Comparison of ENCODE assay signal across 7 mouse cellular contexts in the genomic region with DNA sequence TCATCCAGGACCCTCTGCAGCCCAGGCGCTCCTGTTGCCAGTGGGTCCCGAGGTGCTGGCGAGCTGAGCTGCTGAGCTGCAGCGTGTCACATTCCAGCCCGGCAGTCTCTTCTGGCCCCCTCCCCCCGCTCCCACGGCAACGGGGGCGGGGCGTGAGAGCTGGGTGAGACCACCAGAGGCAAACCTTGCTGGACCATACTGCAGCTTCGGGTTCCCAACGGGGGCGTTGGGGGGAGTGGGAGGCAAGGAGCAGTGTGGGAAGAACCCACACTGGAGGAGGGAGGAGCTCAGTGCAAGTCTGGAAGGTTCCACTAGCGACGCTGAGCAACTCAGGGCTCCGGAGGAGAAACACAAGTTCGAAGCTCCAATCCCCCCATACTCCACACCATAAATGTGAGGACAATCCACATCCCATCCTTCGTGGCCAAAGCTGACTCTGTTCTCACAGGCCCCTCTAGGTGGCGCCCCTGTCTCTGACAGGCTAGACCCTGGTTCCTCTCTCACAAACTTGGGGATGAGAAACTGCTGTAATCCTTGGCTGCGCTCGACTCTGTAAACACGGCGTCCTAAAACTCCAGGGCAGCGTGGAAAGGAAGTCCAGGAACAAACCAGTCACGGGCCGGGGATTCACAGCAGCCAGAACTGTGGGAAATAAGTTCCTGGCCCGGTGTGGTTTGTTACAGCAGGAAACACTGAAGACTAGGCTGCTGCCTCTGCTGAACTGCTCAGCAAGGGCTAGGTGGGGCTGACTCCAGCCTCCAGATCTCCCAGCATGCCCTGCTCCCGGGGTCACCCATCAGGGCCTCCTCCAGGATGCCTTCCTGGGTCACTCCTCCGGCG. TPM values are rescaled to one million over a fixed set of nuclear protein-coding genes. Genes with fewer than 3 reads are reported as not detected.
DNase-seq lines count a peak whose midpoint lies in the region; ATAC-seq and TF ChIP-seq lines count a peak whose summit lies in the region.

No protein-coding gene starts in this region.

- H3K9me3 ChIP-seq in embryonic facial prominence, embryonic 13.5 days: no peaks in the 10 kb centered on the region
- no peaks in the 10 kb centered on the region for H3K9me3 ChIP-seq in limb, embryonic 11.5 days (ENCODE audit: control insufficient read depth, low read length)
- H3K9me3 ChIP-seq in midbrain, embryonic 13.5 days: no peaks in the 10 kb centered on the region

- ATAC-seq in embryonic facial prominence, embryonic 13.5 days (ENCODE audit: insufficient number of reproducible peaks, insufficient read depth, low FRiP score, low TSS enrichment, low read depth): peak; percentile 63
- ATAC-seq in limb, embryonic 11.5 days (ENCODE audit: insufficient number of reproducible peaks, low FRiP score, low TSS enrichment, low read depth): peak; percentile 79
- ATAC-seq in midbrain, embryonic 13.5 days: peak; percentile 81

- peak; percentile 94 for TF ChIP-seq CTCF in kidney, adult 2 months (conservative IDR thresholded peaks at IDR 0.05; ENCODE audit: insufficient read depth, insufficient read length, low read depth, low read length)

- 3% methylated on average over 30 of the region's 30 CpGs for WGBS in embryonic facial prominence, embryonic 13.5 days
- WGBS in kidney, adult 2 months: 5% methylated on average over 25 of the region's 30 CpGs
- WGBS in limb, embryonic 11.5 days: 2% methylated on average over 28 of the region's 30 CpGs
- WGBS in midbrain, embryonic 13.5 days: 3% methylated on average over 29 of the region's 30 CpGs

- H3K4me1 ChIP-seq in embryonic facial prominence, embryonic 13.5 days: peaks cover 16% of the 10 kb centered on the region
- peaks cover 2% of the 10 kb centered on the region; the same call in 1 of the 2 replicates for H3K4me1 ChIP-seq in kidney, adult 2 months (ENCODE audit: control insufficient read depth, insufficient read depth, low read length)
- peaks cover 4% of the 10 kb centered on the region; the same call in 1 of the 2 replicates for H3K4me1 ChIP-seq in limb, embryonic 11.5 days (ENCODE audit: control insufficient read depth, insufficient read depth, low read length)
- H3K4me1 ChIP-seq in midbrain, embryonic 13.5 days (replicated peaks): peaks cover 13% of the 10 kb centered on the region

- H3K27ac ChIP-seq in embryonic facial prominence, embryonic 13.5 days: peak overlapping the region; percentile 86
- H3K27ac ChIP-seq in kidney, adult 2 months (ENCODE audit: insufficient read depth, low read depth, low read length): peak overlapping the region; percentile 36
- H3K27ac ChIP-seq in limb, embryonic 11.5 days (replicated peaks; ENCODE audit: low read depth, low read length): peak overlapping the region; percentile 74
- peak overlapping the region; percentile 60; the same call in 1 of the 2 replicates for H3K27ac ChIP-seq in midbrain, embryonic 13.5 days

- TF ChIP-seq POLR2A in kidney, adult 2 months (IDR thresholded peaks at IDR 0.05; ENCODE audit: low read depth, low read length): no peak

- H3K4me2 ChIP-seq in embryonic facial prominence, embryonic 13.5 days: peak overlapping the region; percentile 60
- H3K4me2 ChIP-seq in limb, embryonic 11.5 days (ENCODE audit: low read depth, severe bottlenecking): peak overlapping the region; percentile 53
- peak overlapping the region; percentile 50 for H3K4me2 ChIP-seq in midbrain, embryonic 13.5 days (replicated peaks)

- DNase-seq in adrenal gland, postnatal 4 days (ENCODE audit: low spot score in 2 of 2): peak; percentile 60 to 77
- DNase-seq in heart, adult 18-20 months: peak; percentile 94 to 95
- peak; percentile 93 for DNase-seq in kidney, adult 2 months
- peak; percentile 96 for DNase-seq in limb, embryonic 11.5 days (ENCODE audit: low spot score)
- peak; percentile 62 for DNase-seq in spleen, adult 12 weeks (ENCODE audit: low spot score)

- H3K9ac ChIP-seq in embryonic facial prominence, embryonic 13.5 days: peak overlapping the region; percentile 67
- peak overlapping the region; percentile 50 for H3K9ac ChIP-seq in limb, embryonic 11.5 days (ENCODE audit: low read length)
- peak overlapping the region; percentile 48; the same call in 1 of the 2 replicates for H3K9ac ChIP-seq in midbrain, embryonic 13.5 days (replicated peaks)

- H3K36me3 ChIP-seq in embryonic facial prominence, embryonic 13.5 days: no peaks in the 10 kb centered on the region
- no peaks in the 10 kb centered on the region; the same call in 1 of the 2 replicates for H3K36me3 ChIP-seq in kidney, adult 2 months (ENCODE audit: control insufficient read depth, insufficient read depth, low read length)
- H3K36me3 ChIP-seq in limb, embryonic 11.5 days (ENCODE audit: control insufficient read depth, insufficient read depth, low read length): no peaks in the 10 kb centered on the region
- H3K36me3 ChIP-seq in midbrain, embryonic 13.5 days: 0 out of 2 replicates have a peak, but pooled peaks cover 3% of the 10 kb centered on the region

- peak overlapping the region; percentile 38 for H3K4me3 ChIP-seq in embryonic facial prominence, embryonic 13.5 days
- peak overlapping the region; percentile 23; the same call in 1 of the 2 replicates for H3K4me3 ChIP-seq in kidney, adult 2 months (ENCODE audit: insufficient read depth, low read depth, low read length)
- H3K4me3 ChIP-seq in limb, embryonic 11.5 days (ENCODE audit: low read depth, low read length): peak overlapping the region; percentile 23
- peak overlapping the region; percentile 24 for H3K4me3 ChIP-seq in midbrain, embryonic 13.5 days (replicated peaks)

- H3K27me3 ChIP-seq in embryonic facial prominence, embryonic 13.5 days: no peaks in the 10 kb centered on the region
- no peaks in the 10 kb centered on the region for H3K27me3 ChIP-seq in kidney, adult 2 months (replicated peaks; ENCODE audit: control insufficient read depth, insufficient read depth, low read length)
- no peaks in the 10 kb centered on the region for H3K27me3 ChIP-seq in limb, embryonic 11.5 days (ENCODE audit: control insufficient read depth, insufficient read depth, low read length)
- H3K27me3 ChIP-seq in midbrain, embryonic 13.5 days: no peaks in the 10 kb centered on the region

RNA-seq across cellular contexts. Expression of a gene that starts 41.0 kb away (rescaled TPM):
- 10 to 100 TPM; 21.2 to 23.3 TPM for total RNA-seq in adrenal gland, postnatal 4 days (2021)
- 8.6 and 10.2 TPM in 2 replicates for polyA plus RNA-seq in embryonic facial prominence, embryonic 13.5 days (2015; fragmentation: Nextera tagmentation; extraction: Ambion mirVana)
- 10 to 100 TPM; 19.2 to 21.1 TPM for total RNA-seq in heart, adult 18-20 months (2021)
- polyA plus RNA-seq in kidney, adult 2 months (2012; rRNA removed): 14.3 and 15.0 TPM in 2 replicates
- 1.3 and 1.7 TPM in 2 replicates for polyA plus RNA-seq in limb, embryonic 11.5 days (2014; fragmentation: Nextera tagmentation; extraction: Ambion mirVana)
- 2.4 and 2.7 TPM in 2 replicates for polyA plus RNA-seq in midbrain, embryonic 13.5 days (2015; fragmentation: Nextera tagmentation; extraction: Ambion mirVana)

RNA-seq across cellular contexts. Expression of a gene that starts 46.6 kb away (rescaled TPM):
- not detected for total RNA-seq in adrenal gland, postnatal 4 days (2021)
- 0.61 TPM in 1 of 2 replicates, not detected in the other for polyA plus RNA-seq in embryonic facial prominence, embryonic 13.5 days (2015; fragmentation: Nextera tagmentation; extraction: Ambion mirVana)
- not detected for total RNA-seq in heart, adult 18-20 months (2021)
- polyA plus RNA-seq in kidney, adult 2 months (2012; rRNA removed): not detected in 2 replicates
- polyA plus RNA-seq in limb, embryonic 11.5 days (2014; fragmentation: Nextera tagmentation; extraction: Ambion mirVana): not detected in 2 replicates
- polyA plus RNA-seq in midbrain, embryonic 13.5 days (2015; fragmentation: Nextera tagmentation; extraction: Ambion mirVana): not detected in 2 replicates

Comparison
In these comparisons a context has a peak if more than half of its experiments do, and no peak if none do; other contexts are left out.
1. Peak in every context shown above with its lines: DNase-seq, ATAC-seq, H3K4me3 ChIP-seq and H3K27ac ChIP-seq.
2. H3K27ac ChIP-seq: peak in every context shown above with its lines; median percentile 86 in embryonic facial prominence, embryonic 13.5 days; 74 in limb, embryonic 11.5 days; 60 in midbrain, embryonic 13.5 days; 36 in kidney, adult 2 months.